Mouse (Mus musculus) heart, embryonic 10.5 days (tissue): ENCODE measurements around the gene Dimt1. TPM values are rescaled to one million over a fixed set of nuclear protein-coding genes. Genes with fewer than 3 reads are reported as not detected.
A peak's percentile ranks its signal among the peaks of the same experiment; 100 is the strongest.
"Not testable (repeated sequence)": the region's sequence is repeated elsewhere in the genome, so short reads cannot be mapped to it uniquely, and the experiment has no call there.

Experiments used
- DNase-seq: peaks from one replicate; pipeline ENCODE4 v3.0.0-alpha.2; 2017; ENCODE audit warnings: low spot score
- H3K27ac ChIP-seq: fragments of 300-500 bp; sonication (generic); 2 replicates; pipeline ENCODE4 v1.5.1; 2016; ENCODE audit warnings: mild to moderate bottlenecking
- H3K27me3 ChIP-seq: fragments of 300-500 bp; sonication (generic); 2 replicates; pipeline ENCODE4 v1.6.1; 2016; ENCODE audit warnings: mild to moderate bottlenecking; ENCODE audit not compliant: poor library complexity, insufficient read depth, severe bottlenecking
- H3K36me3 ChIP-seq: fragments of 300-500 bp; sonication (generic); 2 replicates; pipeline ENCODE4 v1.6.1; 2016; ENCODE audit warnings: mild to moderate bottlenecking, moderate library complexity
- H3K4me1 ChIP-seq: fragments of 300-500 bp; sonication (generic); 2 replicates; pipeline ENCODE4 v1.6.1; 2016; ENCODE audit warnings: mild to moderate bottlenecking
- H3K4me3 ChIP-seq: fragments of 300-500 bp; sonication (generic); 2 replicates; pipeline ENCODE4 v1.5.1; 2016; ENCODE audit warnings: mild to moderate bottlenecking, moderate library complexity
- H3K9me3 ChIP-seq: fragments of 300-500 bp; sonication (generic); 2 replicates; pipeline ENCODE4 v1.6.1; 2016; ENCODE audit warnings: mild to moderate bottlenecking, moderate library complexity
- WGBS: fragments of 180-500 bp; shearing (Covaris S2); methylation state at CpG from one replicate; pipeline ENCODE4 v1.1.7; 2016; 5-methylcytosine and 5-hydroxymethylcytosine counted together
- polyA plus RNA-seq: library from polyadenylated mRNA; unstranded; fragments of >200 nt; fragmentation: Nextera tagmentation; extraction: Ambion mirVana; gene quantifications from 2 replicates; pipeline ENCODE4 v1.2.1, GENCODE M21; 2016

Gene Dimt1
- polyA plus RNA-seq, 1 experiment from 2014 or later, result 47.6 TPM

GRCm38 (mm10) chr13:106937138-106937472, 9.8 kb upstream of the Dimt1 start:
- Histone ChIP-seq H3K27ac (peak overlapping the region; percentile 99), H3K4me1 (no peaks in the 10 kb centered on the region; the same call in 1 of the 2 replicates), H3K4me3 (peak overlapping the region; percentile 99), H3K9me3 (no peaks in the 10 kb centered on the region), H3K36me3 (no peaks in the 10 kb centered on the region), H3K27me3 (no peaks in the 10 kb centered on the region)
- WGBS, result 27% methylated on average over 7 of the region's 7 CpGs
- DNase-seq, result no peak

- DNase-seq, result no peak
- no peaks in the 10 kb centered on the region for H3K4me1 ChIP-seq
- H3K9me3 ChIP-seq, result no peaks in the 10 kb centered on the region
- no peaks in the 10 kb centered on the region for H3K36me3 ChIP-seq
- 26% methylated on average over 7 of the region's 7 CpGs for WGBS
- H3K27ac ChIP-seq, result no peak overlapping the region
- H3K27me3 ChIP-seq, result no peaks in the 10 kb centered on the region
- peak overlapping the region; percentile 27; the same call in 1 of the 2 replicates for H3K4me3 ChIP-seq
These were observed 5.5 kb upstream of the Dimt1 start for GRCm38 (mm10) chr13:106941211-106941976.

- 80% methylated on average over 1 of the region's 1 CpGs for WGBS
These were observed 4.2 kb upstream of the Dimt1 start for GRCm38 (mm10) chr13:106942721-106943120.

GRCm38 (mm10) chr13:106945518-106945917, 1.4 kb upstream of the Dimt1 start:
- H3K36me3 ChIP-seq, result peaks cover 15% of the 10 kb centered on the region
- H3K9me3 ChIP-seq, result no peaks in the 10 kb centered on the region
- H3K4me1 ChIP-seq, result peaks cover 11% of the 10 kb centered on the region; the same call in 1 of the 2 replicates
- H3K4me3 ChIP-seq, result no peak overlapping the region
- no peak for DNase-seq
- no peak overlapping the region for H3K27ac ChIP-seq
- H3K27me3 ChIP-seq, result no peaks in the 10 kb centered on the region
- 81% methylated on average over 9 of the region's 9 CpGs for WGBS

More at GRCm38 (mm10) chr13:106942721-106943120, 4.2 kb upstream of the Dimt1 start:
- Histone ChIP-seq H3K27me3 (no peaks in the 10 kb centered on the region), H3K9me3 (no peaks in the 10 kb centered on the region), H3K4me3 (no peak overlapping the region), H3K36me3 (no peaks in the 10 kb centered on the region), H3K4me1 (0 out of 2 replicates have a peak, but pooled peaks cover 1% of the 10 kb centered on the region), H3K27ac (no peak overlapping the region)
- DNase-seq, result no peak

GRCm38 (mm10) chr13:106947583-106947982, 656 bp downstream of the Dimt1 start:
- 7% methylated on average over 6 of the region's 6 CpGs for WGBS
- no peak for DNase-seq
- no peaks in the 10 kb centered on the region for H3K9me3 ChIP-seq
- H3K36me3 ChIP-seq, result peaks cover 34% of the 10 kb centered on the region
- peak overlapping the region; percentile 95 for H3K4me3 ChIP-seq
- H3K4me1 ChIP-seq, result peaks cover 11% of the 10 kb centered on the region; the same call in 1 of the 2 replicates
- peak overlapping the region; percentile 93 for H3K27ac ChIP-seq
- H3K27me3 ChIP-seq, result no peaks in the 10 kb centered on the region

- H3K36me3 ChIP-seq, result peaks cover 81% of the 10 kb centered on the region
- no peak overlapping the region for H3K4me3 ChIP-seq
- H3K4me1 ChIP-seq, result no peaks in the 10 kb centered on the region
- H3K27ac ChIP-seq, result no peak overlapping the region
- no peaks in the 10 kb centered on the region for H3K9me3 ChIP-seq
- 75% methylated on average over 3 of the region's 3 CpGs for WGBS
- no peaks in the 10 kb centered on the region for H3K27me3 ChIP-seq
- DNase-seq, result no peak
These were observed 8.0 kb downstream of the Dimt1 start for GRCm38 (mm10) chr13:106954880-106955279.

GRCm38 (mm10) chr13:106957554-106957953, 10.6 kb downstream of the Dimt1 start:
- no peaks in the 10 kb centered on the region for H3K4me1 ChIP-seq
- WGBS, result 86% methylated on average over 4 of the region's 4 CpGs
- no peaks in the 10 kb centered on the region for H3K9me3 ChIP-seq
- no peaks in the 10 kb centered on the region for H3K27me3 ChIP-seq
- H3K36me3 ChIP-seq, result peaks cover 77% of the 10 kb centered on the region
- H3K4me3 ChIP-seq, result no peak overlapping the region
- DNase-seq, result no peak
- no peak overlapping the region for H3K27ac ChIP-seq

- Histone ChIP-seq H3K36me3 (peaks cover 77% of the 10 kb centered on the region), H3K9me3 (no peaks in the 10 kb centered on the region), H3K4me1 (no peaks in the 10 kb centered on the region), H3K27ac (no peak overlapping the region), H3K4me3 (no peak overlapping the region), H3K27me3 (no peaks in the 10 kb centered on the region)
- no peak for DNase-seq
- 90% methylated on average over 3 of the region's 3 CpGs for WGBS
These were observed 11.4 kb downstream of the Dimt1 start for GRCm38 (mm10) chr13:106958286-106958685.

- WGBS, result 88% methylated on average over 3 of the region's 3 CpGs
- Histone ChIP-seq H3K27ac (no peak overlapping the region), H3K9me3 (no peaks in the 10 kb centered on the region), H3K27me3 (no peaks in the 10 kb centered on the region), H3K4me3 (no peak overlapping the region), H3K4me1 (no peaks in the 10 kb centered on the region), H3K36me3 (peaks cover 72% of the 10 kb centered on the region)
- no peak for DNase-seq
These were observed 13.6 kb downstream of the Dimt1 start for GRCm38 (mm10) chr13:106960557-106960956.

GRCm38 (mm10) chr13:106961496-106961895, 14.6 kb downstream of the Dimt1 start:
- Histone ChIP-seq H3K4me3 (no peak overlapping the region), H3K4me1 (no peaks in the 10 kb centered on the region), H3K27me3 (no peaks in the 10 kb centered on the region), H3K36me3 (peaks cover 62% of the 10 kb centered on the region), H3K27ac (no peak overlapping the region), H3K9me3 (no peaks in the 10 kb centered on the region)
- 93% methylated on average over 4 of the region's 4 CpGs for WGBS
- no peak for DNase-seq

GRCm38 (mm10) chr13:106996891-106997290, 50.0 kb downstream of the Dimt1 start:
- H3K27me3 ChIP-seq, result no peaks in the 10 kb centered on the region
- H3K4me1 ChIP-seq, result peaks cover 33% of the 10 kb centered on the region
- no peak for DNase-seq
- WGBS, result 41% methylated on average over 2 of the region's 2 CpGs
- no peak overlapping the region for H3K4me3 ChIP-seq
- no peaks in the 10 kb centered on the region for H3K9me3 ChIP-seq
- H3K27ac ChIP-seq, result peak overlapping the region; percentile 23; the same call in 1 of the 2 replicates
- H3K36me3 ChIP-seq, result peaks cover 13% of the 10 kb centered on the region

- H3K9me3 ChIP-seq, H3K4me3 ChIP-seq, H3K27me3 ChIP-seq, H3K36me3 ChIP-seq, DNase-seq, H3K27ac ChIP-seq: not testable (repeated sequence)
- H3K4me1 ChIP-seq, result peaks cover 34% of the 10 kb centered on the region
- WGBS, result over 99% methylated on average over 4 of the region's 4 CpGs
These were observed 50.6 kb downstream of the Dimt1 start for GRCm38 (mm10) chr13:106997557-106997956.

- DNase-seq, result no peak
- 92% methylated on average over 2 of the region's 2 CpGs for WGBS
- no peaks in the 10 kb centered on the region for H3K9me3 ChIP-seq
- no peak overlapping the region for H3K27ac ChIP-seq
- H3K4me3 ChIP-seq, result no peak overlapping the region
- H3K27me3 ChIP-seq, result no peaks in the 10 kb centered on the region
- peaks cover 34% of the 10 kb centered on the region for H3K4me1 ChIP-seq
- peaks cover 3% of the 10 kb centered on the region; the same call in 1 of the 2 replicates for H3K36me3 ChIP-seq
These were observed 51.1 kb downstream of the Dimt1 start for GRCm38 (mm10) chr13:106998026-106998425.
